Mouse (Mus musculus) CH12.LX (cell line): ENCODE data around the gene Micu1. TPM values are rescaled to one million over a fixed set of nuclear protein-coding genes. Genes with fewer than 3 reads are reported as not detected.

ENCODE experiments used
- DNase-seq: peaks from one replicate; pipeline ENCODE4 v3.0.0-alpha.2; 2013; ENCODE audit errors: extremely low read depth
- H3K27ac ChIP-seq: 2 replicates; pipeline ENCODE4 v1.5.1; 2012; ENCODE audit warnings: low read depth, mild to moderate bottlenecking, control low read depth, moderate library complexity; ENCODE audit not compliant: insufficient read depth
- H3K27me3 ChIP-seq: replicated peaks from 2 replicates; pipeline ENCODE3; 2012; ENCODE audit warnings: inconsistent platforms
- H3K36me3 ChIP-seq, 2 experiments: replicated peaks in 1 of 2; 2 replicates each; pipeline versions ENCODE3 to v1.6.1; 2012; ENCODE audit warnings: inconsistent platforms in 1 of 2, low read length in 1 of 2, mild to moderate bottlenecking in 1 of 2, mixed read lengths in 1 of 2, moderate library complexity in 1 of 2; ENCODE audit not compliant: control insufficient read depth in 1 of 2, insufficient read depth in 1 of 2
- H3K4me1 ChIP-seq, 2 experiments: 2 replicates each; pipeline ENCODE4 v1.6.1; 2012; ENCODE audit warnings: inconsistent platforms in 1 of 2, moderate library complexity in 1 of 2; ENCODE audit not compliant: insufficient read depth in 2 of 2, control insufficient read depth in 1 of 2
- H3K4me2 ChIP-seq: 2 replicates; pipeline ENCODE4 v1.6.1; 2012; ENCODE audit warnings: low read depth, mild to moderate bottlenecking, control low read depth; ENCODE audit not compliant: poor library complexity, insufficient read depth, severe bottlenecking
- H3K4me3 ChIP-seq, 3 experiments: fragments of 150-350 bp in 1 of 3; sonication (generic) in 1 of 3; replicated peaks in 1 of 3; 2 replicates each; pipeline versions ENCODE3 to v1.5.1; 2011 to 2012; ENCODE audit warnings: low read depth in 2 of 3, low read length in 2 of 3, mild to moderate bottlenecking in 2 of 3, moderate library complexity in 2 of 3, control low read depth in 1 of 3, improper control_type of control experiment in 1 of 3, inconsistent platforms in 1 of 3, mixed read lengths in 1 of 3; ENCODE audit not compliant: poor library complexity in 1 of 3
- H3K79me2 ChIP-seq: replicated peaks from 2 replicates; pipeline ENCODE4 v1.6.1; 2012; ENCODE audit warnings: mild to moderate bottlenecking, moderate library complexity; ENCODE audit not compliant: control insufficient read depth, poor library complexity, insufficient read depth, severe bottlenecking; ENCODE audit errors: extremely low read depth
- H3K9ac ChIP-seq: 2 replicates; pipeline ENCODE4 v1.6.1; 2012; ENCODE audit warnings: low read depth, mild to moderate bottlenecking, control low read depth, moderate library complexity; ENCODE audit not compliant: insufficient read depth
- H3K9me3 ChIP-seq: replicated peaks from 2 replicates; pipeline ENCODE3; 2012; ENCODE audit warnings: low read length, inconsistent platforms, mixed read lengths
- BHLHE40 ChIP-seq: IDR thresholded peaks from 2 replicates; pipeline ENCODE4 v1.6.1; 2011; ENCODE audit warnings: mild to moderate bottlenecking, low read depth, low read length, improper control_type of control experiment
- CHD1 ChIP-seq: IDR thresholded peaks from 2 replicates; pipeline ENCODE4 v1.6.1; 2012; ENCODE audit warnings: low read depth, low read length, improper control_type of control experiment, inconsistent platforms
- ELF1 ChIP-seq: IDR thresholded peaks from 2 replicates; pipeline ENCODE4 v1.6.1; 2014; ENCODE audit warnings: low read depth, mild to moderate bottlenecking, inconsistent platforms, low read length, improper control_type of control experiment
- EP300 ChIP-seq: IDR thresholded peaks from 2 replicates; pipeline ENCODE4 v1.6.1; 2011; ENCODE audit warnings: low read length, improper control_type of control experiment
- ETS1 ChIP-seq: conservative IDR thresholded peaks from 2 replicates; pipeline ENCODE4 v1.6.1; 2012; ENCODE audit warnings: low read depth, mild to moderate bottlenecking, inconsistent platforms, low read length, improper control_type of control experiment, moderate library complexity
- GABPA ChIP-seq: IDR thresholded peaks from 2 replicates; pipeline ENCODE4 v1.6.1; 2012; ENCODE audit warnings: low read depth, low read length, improper control_type of control experiment, inconsistent platforms; ENCODE audit not compliant: insufficient replicate concordance
- IRF4 ChIP-seq: IDR thresholded peaks from 2 replicates; pipeline ENCODE4 v1.6.1; 2014; ENCODE audit warnings: low read depth, mild to moderate bottlenecking, inconsistent platforms, low read length, improper control_type of control experiment
- JUND ChIP-seq: conservative IDR thresholded peaks from 2 replicates; pipeline ENCODE4 v1.6.1; 2011; ENCODE audit warnings: low read depth, low read length, improper control_type of control experiment
- MAFK ChIP-seq: IDR thresholded peaks from 2 replicates; pipeline ENCODE4 v1.6.1; 2011; ENCODE audit warnings: low read length, improper control_type of control experiment; ENCODE audit not compliant: insufficient replicate concordance
- MYC ChIP-seq: IDR thresholded peaks from 2 replicates; pipeline ENCODE4 v1.6.1; 2011; ENCODE audit warnings: low read depth, mild to moderate bottlenecking, improper control_type of control experiment, low read length
- NELFE ChIP-seq: IDR thresholded peaks from 2 replicates; pipeline ENCODE4 v1.6.1; 2011; ENCODE audit warnings: low read depth, low read length, improper control_type of control experiment
- POLR2A ChIP-seq: IDR thresholded peaks from 2 replicates; pipeline ENCODE4 v1.6.1; 2011; ENCODE audit warnings: low read depth, mild to moderate bottlenecking, improper control_type of control experiment, low read length
- POLR2AphosphoS2 ChIP-seq: IDR thresholded peaks from 2 replicates; pipeline ENCODE4 v1.6.1; 2011; ENCODE audit warnings: low read depth, low read length, improper control_type of control experiment
- SIN3A ChIP-seq: IDR thresholded peaks from 2 replicates; pipeline ENCODE4 v1.6.1; 2012; ENCODE audit warnings: low read length, improper control_type of control experiment, inconsistent platforms
- TBP ChIP-seq: conservative IDR thresholded peaks from 2 replicates; pipeline ENCODE4 v1.6.1; 2011; ENCODE audit warnings: low read depth, low read length, improper control_type of control experiment
- TCF12 ChIP-seq: IDR thresholded peaks from 2 replicates; pipeline ENCODE4 v1.6.1; 2014; ENCODE audit warnings: low read depth, mild to moderate bottlenecking, inconsistent platforms, low read length, improper control_type of control experiment
- USF1 ChIP-seq: IDR thresholded peaks from 2 replicates; pipeline ENCODE4 v1.6.1; 2014; ENCODE audit warnings: low read depth, mild to moderate bottlenecking, inconsistent platforms, low read length, improper control_type of control experiment
- USF2 ChIP-seq: conservative IDR thresholded peaks from 2 replicates; pipeline ENCODE4 v1.6.1; 2011; ENCODE audit warnings: low read depth, low read length, improper control_type of control experiment
- ZC3H11A ChIP-seq: IDR thresholded peaks from 2 replicates; pipeline ENCODE4 v1.6.1; 2012; ENCODE audit warnings: low read depth, mild to moderate bottlenecking, inconsistent platforms, low read length, improper control_type of control experiment
- ZKSCAN1 ChIP-seq: IDR thresholded peaks from 2 replicates; pipeline ENCODE4 v1.6.1; 2012; ENCODE audit warnings: low read depth, inconsistent platforms, low read length, improper control_type of control experiment, borderline replicate concordance
- ZMIZ1 ChIP-seq: IDR thresholded peaks from 2 replicates; pipeline ENCODE4 v1.6.1; 2012; ENCODE audit warnings: low read depth, mild to moderate bottlenecking, inconsistent platforms, low read length, improper control_type of control experiment
- ZNF384 ChIP-seq: IDR thresholded peaks from 2 replicates; pipeline ENCODE4 v1.6.1; 2012; ENCODE audit warnings: low read depth, low read length, improper control_type of control experiment, inconsistent platforms
- dilution Hi-C: fragments of 300-500 bp; cut with MboI; formaldehyde crosslinking; loops from 2 replicates; pipeline ENCODE4 v1.14.3; 2020; ENCODE audit warnings: low sequenced_read_pairs; ENCODE audit not compliant: extremely low pct_unique_long_range_greater_than_20kb, extremely low pct_ligation_motif_present
- in situ Hi-C: fragments of 300-500 bp; cut with MboI; formaldehyde crosslinking; loops from 3 replicates; pipeline ENCODE4 v1.14.3; 2019; ENCODE audit warnings: low sequenced_read_pairs, low pct_ligation_motif_present, low pct_unique_long_range_greater_than_20kb, mixed read lengths
- polyA plus RNA-seq: library from polyadenylated mRNA; unstranded; fragments of >175 nt; gene quantifications from 2 replicates; pipeline ENCODE4 v1.2.1, GENCODE M21; 2012; ENCODE audit warnings: low read depth; ENCODE audit not compliant: insufficient read length
- total RNA-seq, 2 experiments: library from RNA; depleted of rRNA; stranded (reverse); fragments of 300-350 nt in 1 of 2; fragments of >200 nt in 1 of 2; gene quantifications; 2 replicates each; pipeline ENCODE4 v1.2.3; 2012 to 2014

Micu1 gene
- total and polyA plus RNA-seq, 3 experiments, result 23.1 to 37.1 (median 29.3) TPM

GRCm38 (mm10) chr10:59720017-59720416 is 17.7 kb downstream of the Micu1 start:
- Histone ChIP-seq H3K9ac (no peak overlapping the region), H3K4me3 (no peak overlapping the region), H3K4me1 (peaks cover 5 to 32% of the 10 kb centered on the region in 2 experiments), H3K4me2 (no peak overlapping the region), H3K9me3 (no peaks in the 10 kb centered on the region), H3K27me3 (no peaks in the 10 kb centered on the region), H3K27ac (no peak overlapping the region), H3K36me3 (peaks cover 0 to 26% of the 10 kb centered on the region in 2 experiments), H3K79me2 (no peaks in the 10 kb centered on the region; the same call in 1 of the 2 replicates)
- dilution Hi-C loops, result no loop called here
- TF ChIP-seq TCF12, result no peak
- no peak for TF ChIP-seq USF1
- TF ChIP-seq SIN3A, result no peak
- TF ChIP-seq BHLHE40, result no peak
- TF ChIP-seq IRF4, result no peak
- TF ChIP-seq MYC, result no peak
- TF ChIP-seq CHD1, result no peak
- no peak for TF ChIP-seq ZMIZ1
- TF ChIP-seq ZNF384, result no peak
- TF ChIP-seq ZKSCAN1, result no peak
- TF ChIP-seq MAFK, result no peak
- TF ChIP-seq NELFE, result no peak
- TF ChIP-seq TBP, result no peak
- TF ChIP-seq ELF1, result no peak
- no peak for TF ChIP-seq GABPA
- TF ChIP-seq ZC3H11A, result no peak
- DNase-seq, result no peak
- in situ Hi-C loops, result no loop called here

- dilution Hi-C loops, result no loop called here
- H3K9ac ChIP-seq, result no peak overlapping the region
- peaks cover 5 to 35% of the 10 kb centered on the region in 2 experiments for H3K4me1 ChIP-seq
- no peak overlapping the region for H3K4me2 ChIP-seq
- H3K36me3 ChIP-seq, result peaks cover 0 to 26% of the 10 kb centered on the region in 2 experiments
- H3K27ac ChIP-seq, result no peak overlapping the region
- in situ Hi-C loops, result no loop called here
- H3K9me3 ChIP-seq, result no peaks in the 10 kb centered on the region
- no peaks in the 10 kb centered on the region for H3K27me3 ChIP-seq
- DNase-seq, result no peak
- TF ChIP-seq USF2 (no peak), POLR2AphosphoS2 (no peak), JUND (no peak), TCF12 (no peak), EP300 (no peak), ETS1 (no peak), POLR2A (no peak), ZKSCAN1 (no peak)
- TF ChIP-seq, all 38 proteins: peak for 0
- no peak overlapping the region for H3K4me3 ChIP-seq
- no peaks in the 10 kb centered on the region; the same call in 1 of the 2 replicates for H3K79me2 ChIP-seq
Measured at GRCm38 (mm10) chr10:59721555-59721954, 19.3 kb downstream of the Micu1 start.
